Comparison of ENCODE assay signal across 8 mouse cellular contexts in the genomic region with DNA sequence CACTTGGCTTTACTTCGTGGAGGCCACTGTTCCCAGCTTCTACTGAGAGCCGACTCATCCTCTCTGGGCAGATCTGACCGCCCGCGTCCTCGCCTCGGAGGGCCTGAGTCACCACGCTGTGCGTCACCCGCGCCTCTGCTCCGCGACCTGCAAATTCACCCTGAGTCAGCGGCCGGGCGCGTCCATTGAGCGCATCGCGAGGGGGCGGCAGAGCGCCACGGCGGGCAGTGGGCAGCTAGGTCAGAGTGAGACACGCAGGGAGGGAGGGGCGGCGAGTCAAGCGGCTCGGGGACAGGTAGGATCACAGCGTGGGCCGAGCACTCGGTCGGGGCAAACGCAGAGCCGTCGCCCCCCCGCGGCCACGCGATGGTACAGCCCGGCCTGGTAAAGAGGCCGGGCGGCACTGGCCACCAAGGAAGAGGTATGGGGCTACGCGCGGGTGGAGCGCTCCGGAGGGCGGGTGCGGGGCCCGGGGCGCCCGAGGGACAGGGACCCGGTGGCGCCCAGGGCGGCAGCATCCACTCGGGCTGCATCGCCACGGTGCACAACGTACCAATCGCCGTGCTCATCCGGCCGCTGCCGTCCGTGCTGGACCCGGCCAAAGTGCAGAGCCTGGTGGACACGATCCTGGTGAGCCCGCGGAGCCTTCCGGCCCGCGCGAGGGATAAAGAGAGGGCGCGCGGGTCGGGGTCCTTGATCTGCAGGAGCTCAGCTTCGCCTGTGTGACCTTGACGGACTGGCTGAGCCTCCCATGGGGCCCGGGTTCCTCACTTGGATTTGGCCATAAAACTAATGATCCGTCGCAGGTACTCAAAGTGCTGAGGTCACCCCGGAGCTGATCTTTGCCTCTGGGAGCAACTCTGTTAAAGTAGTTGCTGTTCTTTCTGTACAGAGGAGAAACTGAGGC. TPM values are rescaled to one million over a fixed set of nuclear protein-coding genes. Genes with fewer than 3 reads are reported as not detected.
DNase-seq lines count a peak whose midpoint lies in the region; ATAC-seq lines count a peak whose summit lies in the region.

A gene (plus strand): TSS at position 199 of the 907 bp plus-strand sequence.

- peak; percentile 19 for DNase-seq in T-cell, adult 2 months (ENCODE audit: low spot score)
- peak; percentile 93 to 94 for DNase-seq in cerebellum, postnatal 36 days
- DNase-seq in frontal cortex, postnatal 25 days (ENCODE audit: low spot score in 2 of 2): peak; percentile 72 to 76
- DNase-seq in left cerebral cortex, adult 11 months (ENCODE audit: low spot score): peak; percentile 84
- peak; percentile 91 for DNase-seq in lung, postnatal 36 days
- DNase-seq in retina, embryonic 14.5 days (ENCODE audit: low spot score): peak; percentile 88
- DNase-seq in urinary bladder, adult 18-20 months (ENCODE audit: low spot score in 2 of 2): peak; percentile 86 to 90

- H3K4me1 ChIP-seq in hindbrain, embryonic 13.5 days (replicated peaks): peaks cover 40% of the 10 kb centered on the region

- H3K9ac ChIP-seq in hindbrain, embryonic 13.5 days: peak within 1 kb of the TSS; percentile 93

- peak within 1 kb of the TSS; percentile 71 for H3K27ac ChIP-seq in hindbrain, embryonic 13.5 days

- H3K27me3 ChIP-seq in hindbrain, embryonic 13.5 days: 0 out of 2 replicates have a peak, but pooled peaks cover 3% of the 10 kb centered on the region

- peaks cover 5% of the 10 kb centered on the region; the same call in 1 of the 2 replicates for H3K36me3 ChIP-seq in hindbrain, embryonic 13.5 days

- 1% methylated on average over 81 of the region's 84 CpGs for WGBS in hindbrain, embryonic 13.5 days

- H3K4me3 ChIP-seq in hindbrain, embryonic 13.5 days: peak within 1 kb of the TSS; percentile 66

- no peaks in the 10 kb centered on the region for H3K9me3 ChIP-seq in hindbrain, embryonic 13.5 days

- H3K4me2 ChIP-seq in hindbrain, embryonic 13.5 days: peak within 1 kb of the TSS; percentile 78

- ATAC-seq in hindbrain, embryonic 13.5 days (ENCODE audit: low FRiP score): peak; percentile 80

RNA-seq across cellular contexts. Expression of the gene that starts here (rescaled TPM):
- 16.1 and 16.8 TPM in 2 replicates for polyA plus RNA-seq in hindbrain, embryonic 13.5 days (2015; fragmentation: Nextera tagmentation; extraction: Ambion mirVana)

Comparison
In these comparisons a context has a peak if more than half of its experiments do, and no peak if none do; other contexts are left out.
1. Peak in every context shown above with its lines: DNase-seq, ATAC-seq, H3K4me3 ChIP-seq and H3K27ac ChIP-seq.
2. DNase-seq: peak in every context shown above with its lines; median percentile 94 in cerebellum, postnatal 36 days; 91 in lung, postnatal 36 days; 88 in retina, embryonic 14.5 days; 88 in urinary bladder, adult 18-20 months; 84 in left cerebral cortex, adult 11 months; 74 in frontal cortex, postnatal 25 days; 19 in T-cell, adult 2 months.